Mouse (Mus musculus) midbrain, embryonic 15.5 days (tissue): Measurements from ENCODE around the gene Spata3. TPM values are rescaled to one million over a fixed set of nuclear protein-coding genes. Genes with fewer than 3 reads are reported as not detected.
"Not testable (repeated sequence)": the region's sequence is repeated elsewhere in the genome, so short reads cannot be mapped to it uniquely, and the experiment has no call there.

Experiments
- ATAC-seq: fragments of 200-750 bp; cut with Nextera tagmentation; replicated peaks from 2 replicates; pipeline ENCODE4 v1.8.0; 2017; ENCODE audit warnings: moderate TSS enrichment
- H3K27ac ChIP-seq: fragments of 300-500 bp; sonication (generic); 2 replicates; pipeline ENCODE4 v1.5.1; 2015; ENCODE audit warnings: mild to moderate bottlenecking, inconsistent platforms
- H3K27me3 ChIP-seq: fragments of 300-500 bp; sonication (generic); replicated peaks from 2 replicates; pipeline ENCODE4 v1.6.1; 2015; ENCODE audit warnings: inconsistent platforms
- H3K36me3 ChIP-seq: fragments of 300-500 bp; sonication (generic); replicated peaks from 2 replicates; pipeline ENCODE4 v1.6.1; 2015; ENCODE audit warnings: inconsistent platforms
- H3K4me1 ChIP-seq: fragments of 300-500 bp; sonication (generic); 2 replicates; pipeline ENCODE4 v1.6.1; 2015; ENCODE audit warnings: inconsistent platforms
- H3K4me2 ChIP-seq: fragments of 300-500 bp; sonication (generic); 2 replicates; pipeline ENCODE4 v1.6.1; 2015; ENCODE audit warnings: inconsistent platforms, mild to moderate bottlenecking, moderate library complexity
- H3K4me3 ChIP-seq: fragments of 300-500 bp; sonication (generic); 2 replicates; pipeline ENCODE4 v1.5.1; 2015; ENCODE audit warnings: mild to moderate bottlenecking, inconsistent platforms
- H3K9ac ChIP-seq: fragments of 300-500 bp; sonication (generic); 2 replicates; pipeline ENCODE4 v1.6.1; 2015; ENCODE audit warnings: mild to moderate bottlenecking, inconsistent platforms
- H3K9me3 ChIP-seq: fragments of 300-500 bp; sonication (generic); 2 replicates; pipeline ENCODE4 v1.6.1; 2016; ENCODE audit warnings: inconsistent platforms
- WGBS: fragments of 180-500 bp; shearing (Covaris S2); methylation state at CpG from one replicate; pipeline ENCODE4 v1.1.7; 2015; ENCODE audit warnings: mixed read lengths; 5-methylcytosine and 5-hydroxymethylcytosine counted together
- polyA plus RNA-seq: library from polyadenylated mRNA; unstranded; fragments of >200 nt; fragmentation: Nextera tagmentation; extraction: Ambion mirVana; gene quantifications from 2 replicates; pipeline ENCODE4 v1.2.1, GENCODE M21; 2015

Gene Spata3
- 0.35 and 0.52 TPM in 2 replicates for polyA plus RNA-seq

DNA sequence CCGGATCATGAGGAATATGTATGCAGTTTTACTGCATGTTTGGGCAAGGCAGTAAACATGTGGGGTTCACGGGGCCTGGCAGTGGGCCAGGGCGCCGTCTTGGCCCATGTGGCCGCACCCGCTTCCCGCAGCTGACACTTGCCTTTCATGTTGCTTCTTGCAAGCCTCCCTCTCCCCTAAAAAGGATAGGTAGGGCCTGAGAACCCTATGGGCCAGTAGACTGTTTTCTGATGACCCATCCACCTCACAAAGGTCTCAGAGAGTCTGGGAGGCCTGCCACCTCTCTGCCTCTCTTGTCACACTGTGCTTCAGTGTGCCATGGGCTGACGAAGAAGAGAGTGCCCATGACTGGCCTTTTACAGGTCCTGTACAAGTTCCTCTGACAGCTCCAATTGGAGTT is at the start of gene Spata3:
TSS of gene Spata3 (plus strand) at position 301 of the 400 bp plus-strand sequence.
- 90% methylated on average over 8 of the region's 8 CpGs for WGBS
- ATAC-seq: no peak
- Histone ChIP-seq H3K36me3 (no peaks in the 10 kb centered on the region), H3K9ac (no peak within 1 kb of the TSS), H3K27me3 (peaks cover 14% of the 10 kb centered on the region), H3K4me3 (no peak within 1 kb of the TSS), H3K27ac (no peak within 1 kb of the TSS), H3K9me3 (no peaks in the 10 kb centered on the region), H3K4me1 (peaks cover 13% of the 10 kb centered on the region), H3K4me2 (no peak within 1 kb of the TSS)

DNA sequence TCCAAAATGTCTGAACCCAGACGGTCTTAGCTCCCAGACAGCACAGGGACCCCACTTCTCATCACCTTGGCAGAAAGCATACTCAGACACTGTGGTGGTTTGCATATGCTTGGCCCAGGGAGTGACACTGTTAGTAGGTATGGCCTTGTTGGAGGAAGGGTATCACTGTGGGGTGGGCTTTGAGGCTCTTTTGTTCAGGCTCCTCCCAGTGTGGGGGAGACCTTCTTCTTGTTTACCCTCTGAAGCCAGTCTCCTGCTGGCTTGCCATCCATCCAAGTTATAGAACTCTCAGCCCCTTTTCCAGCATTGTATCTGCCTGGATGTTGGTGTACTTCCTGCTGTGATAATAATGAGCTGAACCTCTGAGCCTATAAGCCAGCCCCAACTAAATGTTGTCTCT is 47.5 kb upstream of the Spata3 start:
- Histone ChIP-seq H3K9ac (no peak overlapping the region), H3K9me3 (no peaks in the 10 kb centered on the region), H3K4me3 (no peak overlapping the region), H3K4me1 (no peaks in the 10 kb centered on the region), H3K27ac (no peak overlapping the region), H3K4me2 (no peak overlapping the region), H3K27me3 (no peaks in the 10 kb centered on the region), H3K36me3 (no peaks in the 10 kb centered on the region)
- 59% methylated on average over 1 of the region's 1 CpGs for WGBS
- ATAC-seq: 0 out of 2 replicates have a peak, but pooled peaks have one; percentile 63

DNA sequence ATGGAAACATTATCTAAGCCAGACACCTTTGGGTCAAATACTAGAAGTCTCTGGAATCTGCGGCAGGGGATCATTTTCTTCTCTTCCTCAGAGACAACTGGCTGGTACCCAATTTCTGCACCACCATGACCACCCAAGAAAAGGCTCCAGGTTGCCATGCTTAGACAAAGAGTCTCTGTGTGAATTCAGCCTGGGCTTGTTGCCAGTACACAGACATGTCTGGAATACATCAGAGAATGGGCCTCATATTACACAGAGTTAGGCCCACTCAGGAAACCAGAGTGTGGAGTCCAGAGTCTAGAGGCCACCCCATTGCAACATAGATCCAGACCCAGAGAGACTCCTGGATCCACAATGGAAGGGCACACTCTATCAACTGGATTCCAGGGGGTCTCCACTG is 47.1 kb upstream of the Spata3 start:
- Histone ChIP-seq H3K4me2 (no peak overlapping the region), H3K4me3 (no peak overlapping the region), H3K4me1 (no peaks in the 10 kb centered on the region), H3K27ac (no peak overlapping the region), H3K9me3 (no peaks in the 10 kb centered on the region), H3K27me3 (no peaks in the 10 kb centered on the region), H3K9ac (no peak overlapping the region), H3K36me3 (no peaks in the 10 kb centered on the region)
- ATAC-seq: peak; percentile 63
- WGBS: 60% methylated on average over 1 of the region's 1 CpGs

DNA sequence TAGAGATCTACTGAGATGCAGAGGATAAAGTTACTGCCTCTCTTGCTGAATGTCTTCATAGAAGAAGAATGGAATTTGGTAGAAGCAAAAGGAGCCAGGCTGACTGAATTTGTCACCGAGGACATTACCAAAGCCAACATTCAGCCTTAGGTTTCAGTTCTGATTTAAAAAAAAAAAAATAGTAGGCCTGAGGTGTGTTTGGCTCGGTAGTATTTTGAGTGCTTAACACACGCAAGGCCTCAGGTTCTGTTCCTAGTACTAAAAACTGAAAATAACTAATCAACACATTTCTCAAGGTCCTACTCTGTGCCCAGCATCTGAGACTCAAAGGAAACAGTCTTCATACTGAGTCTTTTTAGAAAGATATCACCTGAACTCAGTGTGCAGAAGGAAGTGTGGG is 45.5 kb upstream of the Spata3 start:
- no peak overlapping the region for H3K4me3 ChIP-seq
- H3K36me3 ChIP-seq: no peaks in the 10 kb centered on the region
- no peaks in the 10 kb centered on the region for H3K4me1 ChIP-seq
- H3K27ac ChIP-seq: no peak overlapping the region
- 92% methylated on average over 3 of the region's 3 CpGs for WGBS
- no peaks in the 10 kb centered on the region for H3K9me3 ChIP-seq
- ATAC-seq: no peak
- H3K4me2 ChIP-seq: no peak overlapping the region
- H3K27me3 ChIP-seq: no peaks in the 10 kb centered on the region
- H3K9ac ChIP-seq: no peak overlapping the region

DNA sequence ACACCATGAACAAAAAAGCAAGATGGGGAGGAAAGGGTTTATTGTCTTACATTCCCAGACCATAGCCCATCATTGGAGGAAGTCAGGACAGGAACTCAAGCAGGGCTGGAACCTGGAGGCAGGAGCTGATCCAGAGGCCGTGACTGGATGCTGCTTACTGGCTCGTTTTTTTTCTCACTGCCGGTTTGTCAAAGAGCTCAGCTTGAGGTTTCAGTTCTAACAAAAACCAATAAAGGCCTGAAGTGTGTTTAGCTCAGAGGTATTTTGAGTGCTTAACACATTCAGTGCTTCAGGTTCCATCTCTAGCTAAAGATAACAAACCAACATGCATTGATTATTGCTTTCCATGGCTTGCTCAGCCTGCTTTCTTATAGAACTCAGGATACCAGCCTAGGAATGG is 44.3 kb upstream of the Spata3 start:
- WGBS: 61% methylated on average over 3 of the region's 3 CpGs
- no peak for ATAC-seq
- Histone ChIP-seq H3K4me2 (no peak overlapping the region), H3K27me3 (no peaks in the 10 kb centered on the region), H3K9me3 (no peaks in the 10 kb centered on the region), H3K4me3 (no peak overlapping the region), H3K9ac (no peak overlapping the region), H3K27ac (no peak overlapping the region), H3K36me3 (no peaks in the 10 kb centered on the region), H3K4me1 (no peaks in the 10 kb centered on the region)

GRCm38 (mm10) chr1:85973468-85973877 is 43.1 kb upstream of the Spata3 start:
- WGBS: 90% methylated on average over 2 of the region's 2 CpGs
- Histone ChIP-seq H3K36me3 (no peaks in the 10 kb centered on the region), H3K4me2 (no peak overlapping the region), H3K27me3 (no peaks in the 10 kb centered on the region), H3K9me3 (no peaks in the 10 kb centered on the region), H3K4me1 (no peaks in the 10 kb centered on the region), H3K27ac (no peak overlapping the region), H3K4me3 (no peak overlapping the region), H3K9ac (no peak overlapping the region)
- ATAC-seq: no peak

DNA sequence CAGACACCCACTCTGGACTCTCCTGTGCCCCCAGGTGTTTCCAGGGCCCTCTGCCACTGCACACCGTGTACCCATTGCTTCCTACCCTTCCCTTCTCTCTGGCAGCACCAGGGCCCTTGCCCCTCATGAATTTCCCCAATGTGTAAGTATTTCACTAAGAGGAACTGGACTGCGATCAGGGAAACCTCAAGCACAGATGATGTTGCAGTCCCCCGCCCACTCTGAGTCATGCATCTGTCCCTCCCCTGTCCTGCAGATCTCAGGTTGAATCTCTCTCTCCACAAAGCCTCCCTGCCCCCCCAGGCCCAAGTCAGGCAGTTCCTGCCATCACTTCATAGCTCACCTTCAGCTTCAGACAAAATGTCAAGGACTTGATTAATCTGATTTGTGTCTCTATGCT is 38.9 kb upstream of the Spata3 start:
- H3K27ac ChIP-seq: no peak overlapping the region
- no peak for ATAC-seq
- H3K4me1 ChIP-seq: no peaks in the 10 kb centered on the region
- no peak overlapping the region for H3K4me2 ChIP-seq
- 77% methylated on average over 3 of the region's 3 CpGs for WGBS
- no peak overlapping the region for H3K4me3 ChIP-seq
- no peaks in the 10 kb centered on the region for H3K27me3 ChIP-seq
- no peak overlapping the region for H3K9ac ChIP-seq
- H3K9me3 ChIP-seq: no peaks in the 10 kb centered on the region
- no peaks in the 10 kb centered on the region for H3K36me3 ChIP-seq

GRCm38 (mm10) chr1:85981738-85982357 is 34.8 kb upstream of the Spata3 start:
- 77% methylated on average over 7 of the region's 7 CpGs for WGBS
- Histone ChIP-seq H3K4me2 (no peak overlapping the region), H3K9me3 (no peaks in the 10 kb centered on the region), H3K4me3 (no peak overlapping the region), H3K27ac (no peak overlapping the region), H3K4me1 (no peaks in the 10 kb centered on the region), H3K27me3 (no peaks in the 10 kb centered on the region), H3K36me3 (no peaks in the 10 kb centered on the region), H3K9ac (no peak overlapping the region)
- ATAC-seq: no peak

DNA sequence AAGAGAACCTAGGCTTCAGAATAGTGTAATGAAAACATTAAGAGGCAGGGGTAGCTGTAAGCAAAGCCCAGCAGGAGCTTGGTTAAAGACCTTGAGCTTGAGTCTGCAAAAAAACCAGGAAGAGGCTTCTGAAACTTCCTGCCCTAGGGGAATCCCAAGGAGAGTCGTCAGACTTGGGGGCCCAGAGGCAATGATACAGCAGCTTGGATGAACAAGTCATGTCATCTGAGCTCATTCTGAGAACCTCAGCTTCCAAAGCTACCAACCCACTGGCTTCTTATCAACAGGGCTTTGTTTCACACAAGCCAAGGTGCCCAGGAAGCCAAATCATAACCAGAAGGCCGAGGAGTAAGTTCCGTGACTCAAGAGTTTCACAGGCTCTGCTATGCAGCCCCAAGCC is 30.8 kb upstream of the Spata3 start:
- no peak overlapping the region for H3K4me2 ChIP-seq
- ATAC-seq: no peak
- H3K4me1 ChIP-seq: no peaks in the 10 kb centered on the region
- no peak overlapping the region for H3K27ac ChIP-seq
- 86% methylated on average over 3 of the region's 3 CpGs for WGBS
- no peaks in the 10 kb centered on the region for H3K36me3 ChIP-seq
- H3K4me3 ChIP-seq: no peak overlapping the region
- H3K27me3 ChIP-seq: no peaks in the 10 kb centered on the region
- no peak overlapping the region for H3K9ac ChIP-seq
- no peaks in the 10 kb centered on the region for H3K9me3 ChIP-seq

- WGBS: 82% methylated on average over 4 of the region's 4 CpGs
- no peak overlapping the region for H3K4me3 ChIP-seq
- ATAC-seq: no peak
- H3K4me1 ChIP-seq: no peaks in the 10 kb centered on the region
- no peak overlapping the region for H3K27ac ChIP-seq
- no peak overlapping the region for H3K9ac ChIP-seq
- H3K9me3 ChIP-seq: no peaks in the 10 kb centered on the region
- H3K4me2 ChIP-seq: no peak overlapping the region
- no peaks in the 10 kb centered on the region for H3K27me3 ChIP-seq
- H3K36me3 ChIP-seq: no peaks in the 10 kb centered on the region
Observed at GRCm38 (mm10) chr1:85988351-85988750, 28.3 kb upstream of the Spata3 start.

- H3K9ac ChIP-seq, H3K4me1 ChIP-seq, H3K4me2 ChIP-seq, H3K27me3 ChIP-seq, H3K9me3 ChIP-seq, ATAC-seq, H3K36me3 ChIP-seq, H3K4me3 ChIP-seq, H3K27ac ChIP-seq: not testable (repeated sequence)
- WGBS: 92% methylated on average over 4 of the region's 4 CpGs
Observed at GRCm38 (mm10) chr1:85988882-85989281, 27.7 kb upstream of the Spata3 start.

- no peak overlapping the region for H3K9ac ChIP-seq
- WGBS: 86% methylated on average over 9 of the region's 9 CpGs
- no peaks in the 10 kb centered on the region for H3K9me3 ChIP-seq
- no peak overlapping the region for H3K27ac ChIP-seq
- no peak for ATAC-seq
- H3K4me3 ChIP-seq: no peak overlapping the region
- no peaks in the 10 kb centered on the region for H3K27me3 ChIP-seq
- no peak overlapping the region for H3K4me2 ChIP-seq
- no peaks in the 10 kb centered on the region for H3K36me3 ChIP-seq
- no peaks in the 10 kb centered on the region for H3K4me1 ChIP-seq
Observed at GRCm38 (mm10) chr1:85992175-85992574, 24.4 kb upstream of the Spata3 start.

GRCm38 (mm10) chr1:85993541-85993940 is 23.1 kb upstream of the Spata3 start:
- Histone ChIP-seq H3K36me3 (no peaks in the 10 kb centered on the region), H3K9me3 (no peaks in the 10 kb centered on the region), H3K27ac (no peak overlapping the region), H3K27me3 (no peaks in the 10 kb centered on the region), H3K9ac (no peak overlapping the region), H3K4me3 (no peak overlapping the region), H3K4me1 (no peaks in the 10 kb centered on the region), H3K4me2 (no peak overlapping the region)
- 60% methylated on average over 4 of the region's 4 CpGs for WGBS
- no peak for ATAC-seq
